Mouse (Mus musculus) heart, embryonic 10.5 days (tissue): Measurements from ENCODE around the gene Vps53. TPM values are rescaled to one million over a fixed set of nuclear protein-coding genes. Genes with fewer than 3 reads are reported as not detected.
A peak's percentile ranks its signal among the peaks of the same experiment; 100 is the strongest.

Source experiments
- DNase-seq: peaks from one replicate; pipeline ENCODE4 v3.0.0-alpha.2; 2017; ENCODE audit warnings: low spot score
- H3K27ac ChIP-seq: fragments of 300-500 bp; sonication (generic); 2 replicates; pipeline ENCODE4 v1.5.1; 2016; ENCODE audit warnings: mild to moderate bottlenecking
- H3K27me3 ChIP-seq: fragments of 300-500 bp; sonication (generic); 2 replicates; pipeline ENCODE4 v1.6.1; 2016; ENCODE audit warnings: mild to moderate bottlenecking; ENCODE audit not compliant: poor library complexity, insufficient read depth, severe bottlenecking
- H3K36me3 ChIP-seq: fragments of 300-500 bp; sonication (generic); 2 replicates; pipeline ENCODE4 v1.6.1; 2016; ENCODE audit warnings: mild to moderate bottlenecking, moderate library complexity
- H3K4me1 ChIP-seq: fragments of 300-500 bp; sonication (generic); 2 replicates; pipeline ENCODE4 v1.6.1; 2016; ENCODE audit warnings: mild to moderate bottlenecking
- H3K4me3 ChIP-seq: fragments of 300-500 bp; sonication (generic); 2 replicates; pipeline ENCODE4 v1.5.1; 2016; ENCODE audit warnings: mild to moderate bottlenecking, moderate library complexity
- H3K9me3 ChIP-seq: fragments of 300-500 bp; sonication (generic); 2 replicates; pipeline ENCODE4 v1.6.1; 2016; ENCODE audit warnings: mild to moderate bottlenecking, moderate library complexity
- WGBS: fragments of 180-500 bp; shearing (Covaris S2); methylation state at CpG from one replicate; pipeline ENCODE4 v1.1.7; 2016; 5-methylcytosine and 5-hydroxymethylcytosine counted together
- polyA plus RNA-seq: library from polyadenylated mRNA; unstranded; fragments of >200 nt; fragmentation: Nextera tagmentation; extraction: Ambion mirVana; gene quantifications from 2 replicates; pipeline ENCODE4 v1.2.1, GENCODE M21; 2016

The Vps53 gene
- polyA plus RNA-seq, 1 experiment from 2014 or later = 35.1 TPM

DNA sequence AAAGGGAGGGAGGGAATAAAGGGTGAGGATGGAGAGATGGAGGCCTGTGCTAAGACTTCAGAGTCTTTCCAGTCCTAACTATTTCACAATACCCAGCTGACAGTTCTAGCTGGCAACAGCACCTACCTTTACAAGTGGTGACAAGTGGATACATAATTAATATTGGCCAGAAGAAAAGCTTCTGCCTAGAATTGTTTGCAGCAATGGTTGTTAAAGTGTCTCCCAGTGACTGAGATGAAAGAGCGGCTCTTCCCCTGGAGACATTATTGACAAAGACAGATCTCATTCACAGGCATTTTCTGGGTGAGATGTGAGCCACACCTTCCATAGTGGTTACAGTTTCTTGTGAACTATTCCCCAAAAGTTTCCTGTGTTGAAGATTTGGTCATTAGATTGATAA lies 55.9 kb downstream of the Vps53 start:
- DNase-seq = no peak
- Histone ChIP-seq H3K36me3 (peaks cover 11% of the 10 kb centered on the region; the same call in 1 of the 2 replicates), H3K27me3 (no peaks in the 10 kb centered on the region), H3K9me3 (no peaks in the 10 kb centered on the region), H3K4me3 (no peak overlapping the region), H3K4me1 (peaks cover 26% of the 10 kb centered on the region), H3K27ac (0 out of 2 replicates have a peak overlapping the region, but pooled peaks have one; percentile 4)
- 93% methylated on average over 1 of the region's 1 CpGs for WGBS

DNA sequence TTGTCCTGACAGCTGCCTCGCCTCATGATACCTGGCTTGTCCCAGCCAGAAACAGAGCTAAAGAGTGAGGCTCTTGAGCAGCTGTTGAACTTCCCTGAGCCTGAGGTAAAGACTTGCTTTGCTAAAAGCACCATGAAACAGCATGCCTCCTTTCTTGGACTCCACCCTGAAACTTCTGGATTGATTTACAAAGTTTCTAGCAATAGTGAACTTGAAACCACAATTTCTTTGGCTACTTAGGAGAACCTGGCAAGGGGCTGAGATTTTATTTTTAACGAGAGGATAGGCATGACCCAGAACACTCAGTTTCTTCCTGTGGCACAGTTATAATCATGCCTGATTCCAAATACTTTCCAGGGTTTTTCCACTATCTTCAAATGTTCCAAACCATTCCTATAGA lies 56.9 kb downstream of the Vps53 start:
- Histone ChIP-seq H3K4me1 (peaks cover 26% of the 10 kb centered on the region), H3K36me3 (peaks cover 15% of the 10 kb centered on the region; the same call in 1 of the 2 replicates), H3K4me3 (no peak overlapping the region), H3K9me3 (no peaks in the 10 kb centered on the region), H3K27me3 (no peaks in the 10 kb centered on the region), H3K27ac (no peak overlapping the region)
- no peak for DNase-seq
- 82% methylated on average over 2 of the region's 2 CpGs for WGBS

DNA sequence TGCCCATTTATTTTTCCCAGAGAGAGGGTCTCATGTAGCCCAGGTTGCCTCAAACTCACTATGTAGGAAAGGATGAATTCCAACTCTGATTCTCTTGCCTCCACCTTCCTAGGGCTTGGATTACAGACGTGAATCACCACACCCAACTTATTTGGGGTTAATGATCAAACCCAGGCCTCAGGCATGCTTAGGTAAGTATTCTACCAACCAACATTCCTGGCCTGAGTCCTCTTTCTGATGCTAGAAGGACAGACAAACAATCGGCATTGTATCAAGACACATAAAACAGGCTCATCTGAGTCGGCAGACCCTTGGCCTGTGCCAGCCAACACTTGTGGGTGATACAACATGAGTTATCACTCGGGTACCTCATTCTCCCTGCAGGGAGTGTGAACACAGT lies 58.4 kb downstream of the Vps53 start:
- Histone ChIP-seq H3K27me3 (no peaks in the 10 kb centered on the region), H3K4me1 (peaks cover 25% of the 10 kb centered on the region), H3K9me3 (no peaks in the 10 kb centered on the region), H3K36me3 (peaks cover 29% of the 10 kb centered on the region), H3K4me3 (no peak overlapping the region), H3K27ac (no peak overlapping the region)
- no peak for DNase-seq
- 83% methylated on average over 4 of the region's 4 CpGs for WGBS

DNA sequence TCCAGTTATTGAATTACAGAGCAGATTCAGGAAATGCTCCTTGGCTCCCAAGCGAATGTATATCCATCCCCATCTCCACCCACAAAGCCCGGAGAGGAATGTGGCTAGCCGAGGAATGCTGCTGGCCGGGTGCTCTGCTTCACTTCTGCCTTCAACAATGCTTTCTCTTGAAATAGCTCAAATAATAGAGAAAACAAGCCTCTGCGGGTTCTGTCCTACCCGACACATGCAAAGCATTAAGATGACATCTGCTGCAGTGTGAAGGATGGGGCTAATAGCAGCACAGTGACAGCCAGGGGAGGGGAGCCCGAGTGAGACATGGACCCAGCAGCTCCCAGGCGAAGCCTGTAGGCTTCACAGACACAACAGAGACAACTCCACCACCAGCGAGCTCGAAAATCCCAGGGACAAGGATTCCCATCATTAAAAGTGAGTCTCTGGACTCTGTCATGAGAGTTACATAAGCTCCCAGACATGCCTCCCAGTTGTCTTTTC lies 59.0 kb downstream of the Vps53 start:
- H3K27me3 ChIP-seq = no peaks in the 10 kb centered on the region
- H3K4me3 ChIP-seq = no peak overlapping the region
- H3K9me3 ChIP-seq = no peaks in the 10 kb centered on the region
- peaks cover 19% of the 10 kb centered on the region for H3K4me1 ChIP-seq
- DNase-seq = no peak
- WGBS = 45% methylated on average over 10 of the region's 10 CpGs
- H3K36me3 ChIP-seq = peaks cover 30% of the 10 kb centered on the region
- H3K27ac ChIP-seq = peak overlapping the region; percentile 52; the same call in 1 of the 2 replicates

DNA sequence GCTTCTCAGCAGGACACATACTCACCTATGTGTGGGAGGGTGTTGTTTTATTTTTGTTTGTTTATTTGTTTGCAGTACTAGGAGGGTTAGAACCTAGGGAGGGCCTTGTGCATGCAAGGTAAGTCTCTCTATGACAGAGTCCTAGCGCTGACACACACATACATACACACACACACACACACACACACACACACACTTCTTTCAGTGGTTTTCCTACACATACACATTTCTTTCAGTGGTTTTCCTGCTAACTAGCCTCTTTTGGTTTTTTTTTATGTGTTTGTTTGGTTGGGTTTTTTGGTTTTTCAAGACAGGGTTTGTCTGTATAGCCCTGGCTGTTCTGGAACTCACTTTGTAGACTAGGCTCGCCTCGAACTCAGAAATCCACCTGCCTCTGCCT lies 69.0 kb downstream of the Vps53 start:
- H3K27ac ChIP-seq = no peak overlapping the region
- DNase-seq = no peak

DNA sequence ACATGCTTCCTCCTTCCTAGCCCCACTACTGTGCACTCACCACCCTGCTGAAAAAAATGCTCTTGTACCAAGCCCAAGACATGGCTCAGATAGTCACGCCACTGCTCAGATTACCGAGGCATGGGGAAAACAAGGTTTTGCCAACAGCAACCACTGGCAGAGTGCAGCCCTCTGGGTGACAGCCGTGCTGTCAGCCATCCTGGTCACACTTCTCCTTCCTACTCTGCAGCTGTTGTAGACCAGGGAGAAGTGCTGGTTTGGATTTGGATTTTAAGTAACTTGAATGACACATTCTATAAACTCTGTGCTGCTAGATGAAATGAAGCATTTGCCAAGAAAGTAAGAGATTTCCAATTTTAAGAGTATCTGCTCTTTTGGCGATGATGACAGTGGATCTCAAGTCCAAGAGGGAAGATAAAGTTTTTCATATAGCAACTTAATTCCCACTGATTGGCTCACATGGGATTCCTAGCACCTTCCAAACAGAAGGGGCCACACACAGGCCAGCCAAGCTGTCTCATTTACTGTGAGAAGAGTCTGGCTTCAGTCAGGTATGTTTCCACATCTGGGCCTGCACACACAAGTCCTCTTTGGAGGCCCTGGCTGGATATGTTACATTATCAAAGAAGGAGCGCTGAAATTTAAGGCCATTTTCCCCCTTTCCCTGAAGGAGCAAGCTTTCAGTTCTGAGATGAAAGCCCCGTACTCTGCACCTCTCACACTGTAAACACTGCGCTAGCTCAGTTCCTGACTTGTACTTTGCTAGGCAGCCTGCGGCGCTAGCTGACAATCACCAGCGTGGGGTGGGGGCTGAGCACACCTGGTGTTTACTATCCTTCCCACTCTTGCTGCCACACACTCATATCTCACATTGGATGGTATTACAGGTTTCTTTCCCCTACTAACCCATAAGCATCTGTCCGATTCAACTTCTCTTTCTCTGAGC lies 72.6 kb downstream of the Vps53 start:
- no peak for DNase-seq
- WGBS = 80% methylated on average over 11 of the region's 11 CpGs
- H3K4me3 ChIP-seq = no peak overlapping the region
- H3K9me3 ChIP-seq = no peaks in the 10 kb centered on the region
- no peaks in the 10 kb centered on the region for H3K27me3 ChIP-seq
- 0 out of 2 replicates have a peak, but pooled peaks cover under 1% of the 10 kb centered on the region for H3K4me1 ChIP-seq
- H3K27ac ChIP-seq = no peak overlapping the region
- peaks cover 16% of the 10 kb centered on the region for H3K36me3 ChIP-seq

More for the DNA sequence above, 69.0 kb downstream of the Vps53 start:
- Histone ChIP-seq H3K9me3 (no peaks in the 10 kb centered on the region), H3K4me1 (no peaks in the 10 kb centered on the region), H3K36me3 (peaks cover 27% of the 10 kb centered on the region), H3K27me3 (no peaks in the 10 kb centered on the region), H3K4me3 (no peak overlapping the region)
- WGBS = 90% methylated on average over 3 of the region's 3 CpGs

DNA sequence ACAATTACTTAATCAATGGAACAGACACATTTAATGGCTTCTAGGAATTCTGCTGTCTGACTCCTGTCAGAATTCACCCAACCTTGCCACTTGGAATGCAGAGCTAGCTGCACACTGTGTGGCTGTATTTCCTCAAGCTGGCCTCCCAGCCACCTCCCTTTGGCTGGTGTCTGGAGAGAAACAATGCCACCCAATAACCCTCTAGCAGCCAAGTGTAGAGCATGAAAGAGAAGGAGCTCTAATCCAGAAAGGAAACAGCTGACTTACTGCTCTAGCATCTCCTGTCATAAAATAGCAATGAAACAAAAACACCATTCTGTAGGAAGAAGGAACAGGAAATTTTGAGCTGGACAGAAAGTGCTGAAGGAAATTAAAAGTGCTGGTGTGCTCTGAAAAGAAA lies 78.3 kb downstream of the Vps53 start:
- peaks cover 18% of the 10 kb centered on the region for H3K4me1 ChIP-seq
- no peak overlapping the region for H3K27ac ChIP-seq
- H3K27me3 ChIP-seq = no peaks in the 10 kb centered on the region
- peaks cover 23% of the 10 kb centered on the region for H3K36me3 ChIP-seq
- no peak for DNase-seq
- H3K4me3 ChIP-seq = no peak overlapping the region
- H3K9me3 ChIP-seq = no peaks in the 10 kb centered on the region

DNA sequence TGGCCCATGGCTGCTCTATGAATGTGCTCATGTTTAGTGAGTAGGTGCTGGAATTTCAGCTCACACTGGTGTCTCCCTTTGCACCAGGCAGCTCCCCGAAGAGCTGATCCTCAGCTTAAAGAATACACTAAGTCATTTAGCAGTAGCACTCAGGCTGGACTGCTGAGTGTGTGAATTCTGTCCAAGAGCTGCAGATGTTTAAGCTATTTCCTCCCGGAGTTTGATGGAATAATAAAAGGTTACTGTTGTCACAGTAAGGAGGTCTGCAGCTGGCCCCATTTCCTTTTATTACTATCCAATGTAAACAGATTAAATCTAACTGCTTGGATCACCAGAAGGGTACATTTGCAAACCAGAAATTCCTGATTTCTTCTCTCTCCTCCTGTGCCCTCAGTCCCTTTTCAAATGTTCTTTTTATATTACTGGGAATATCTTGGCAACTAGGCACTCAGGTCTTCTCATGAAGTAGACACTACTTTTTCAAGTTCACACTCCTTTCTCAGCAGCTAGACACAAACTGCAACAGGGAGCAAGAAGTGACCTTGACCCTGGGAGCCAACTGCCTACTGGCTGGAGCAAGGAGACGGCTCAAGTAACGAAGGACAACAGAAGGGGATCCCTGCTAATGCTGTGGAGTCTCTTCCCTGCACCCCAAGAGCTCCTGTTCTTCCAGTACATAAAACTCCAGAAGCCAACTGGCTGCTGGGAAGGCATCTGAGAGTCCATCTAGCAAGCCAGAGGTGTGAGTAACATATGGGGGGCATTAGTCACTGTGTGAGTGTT lies 80.1 kb downstream of the Vps53 start:
- Histone ChIP-seq H3K27ac (0 out of 2 replicates have a peak overlapping the region, but pooled peaks have one; percentile 10), H3K4me1 (peaks cover 18% of the 10 kb centered on the region), H3K36me3 (peaks cover 20% of the 10 kb centered on the region), H3K4me3 (no peak overlapping the region), H3K27me3 (no peaks in the 10 kb centered on the region), H3K9me3 (no peaks in the 10 kb centered on the region)
- WGBS = 76% methylated on average over 4 of the region's 4 CpGs
- no peak for DNase-seq

DNA sequence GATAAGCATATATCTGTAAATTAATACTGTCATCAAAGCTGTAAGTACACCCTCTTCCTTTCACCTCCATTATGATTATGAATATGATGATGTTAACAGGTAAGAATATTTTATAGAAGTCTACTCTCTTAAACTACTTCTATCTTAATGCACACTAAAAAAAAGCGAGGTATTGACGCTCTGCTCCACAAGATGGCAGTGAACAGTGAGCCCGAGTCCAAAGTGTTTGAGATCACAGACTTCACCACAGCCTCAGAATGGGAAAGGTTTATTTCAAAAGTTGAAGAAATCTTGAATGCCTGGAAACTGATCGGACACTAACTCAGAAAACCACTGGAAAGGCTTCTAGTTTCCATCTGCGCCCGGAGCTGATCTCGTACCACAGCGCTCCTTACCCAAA lies 85.8 kb downstream of the Vps53 start:
- no peaks in the 10 kb centered on the region for H3K9me3 ChIP-seq
- H3K4me3 ChIP-seq = no peak overlapping the region
- H3K27me3 ChIP-seq = no peaks in the 10 kb centered on the region
- H3K4me1 ChIP-seq = no peaks in the 10 kb centered on the region
- H3K27ac ChIP-seq = no peak overlapping the region
- peaks cover 18% of the 10 kb centered on the region; the same call in 1 of the 2 replicates for H3K36me3 ChIP-seq
- 87% methylated on average over 8 of the region's 8 CpGs for WGBS
- no peak for DNase-seq

DNA sequence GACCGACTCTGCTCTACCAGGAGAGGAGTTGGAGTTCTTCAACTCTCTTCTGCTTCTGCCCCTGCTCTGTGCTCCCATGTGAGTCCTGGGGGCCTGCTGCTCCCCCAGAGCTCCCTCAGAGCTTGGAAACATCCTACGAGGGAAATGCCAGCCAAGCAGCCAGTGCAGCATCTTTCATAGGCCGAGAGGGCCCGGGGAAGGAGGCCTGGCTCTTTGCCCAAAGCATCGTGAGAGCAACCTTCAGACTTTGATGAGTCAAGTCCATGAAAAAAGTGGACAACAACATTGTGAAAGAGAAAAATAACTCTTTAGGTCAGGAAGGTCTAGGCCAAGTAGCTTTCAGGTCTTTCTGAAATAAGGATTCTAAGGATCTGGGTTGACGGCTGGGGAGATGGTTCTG lies 89.7 kb downstream of the Vps53 start:
- Histone ChIP-seq H3K9me3 (no peaks in the 10 kb centered on the region), H3K27me3 (no peaks in the 10 kb centered on the region), H3K4me1 (peaks cover 5% of the 10 kb centered on the region; the same call in 1 of the 2 replicates), H3K36me3 (peaks cover 27% of the 10 kb centered on the region), H3K4me3 (no peak overlapping the region), H3K27ac (no peak overlapping the region)
- WGBS = 86% methylated on average over 6 of the region's 6 CpGs
- DNase-seq = no peak

DNA sequence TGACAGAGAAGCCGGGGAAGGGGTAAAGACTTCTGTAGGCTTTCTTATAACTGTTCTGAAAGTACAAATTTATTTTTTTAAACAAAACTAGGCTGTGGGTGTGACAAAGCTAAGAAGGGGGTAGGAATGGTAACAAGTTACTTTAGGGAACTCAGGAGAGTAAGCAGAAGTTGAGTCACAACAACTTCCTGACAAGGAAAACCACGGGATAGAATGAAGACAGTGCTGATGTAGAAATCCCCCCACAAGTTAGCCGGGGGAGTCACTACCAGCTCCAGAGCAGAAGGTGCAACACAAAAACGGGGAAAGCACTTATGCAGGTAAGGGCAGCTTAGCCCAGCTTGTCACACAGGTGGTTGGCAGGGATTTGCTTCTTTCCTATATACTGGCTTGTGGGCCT lies 90.9 kb downstream of the Vps53 start:
- no peak overlapping the region for H3K27ac ChIP-seq
- DNase-seq = no peak
- no peaks in the 10 kb centered on the region for H3K27me3 ChIP-seq
- no peak overlapping the region for H3K4me3 ChIP-seq
- H3K36me3 ChIP-seq = peaks cover 27% of the 10 kb centered on the region
- H3K9me3 ChIP-seq = no peaks in the 10 kb centered on the region
- WGBS = 76% methylated on average over 4 of the region's 4 CpGs
- peaks cover 8% of the 10 kb centered on the region; the same call in 1 of the 2 replicates for H3K4me1 ChIP-seq

DNA sequence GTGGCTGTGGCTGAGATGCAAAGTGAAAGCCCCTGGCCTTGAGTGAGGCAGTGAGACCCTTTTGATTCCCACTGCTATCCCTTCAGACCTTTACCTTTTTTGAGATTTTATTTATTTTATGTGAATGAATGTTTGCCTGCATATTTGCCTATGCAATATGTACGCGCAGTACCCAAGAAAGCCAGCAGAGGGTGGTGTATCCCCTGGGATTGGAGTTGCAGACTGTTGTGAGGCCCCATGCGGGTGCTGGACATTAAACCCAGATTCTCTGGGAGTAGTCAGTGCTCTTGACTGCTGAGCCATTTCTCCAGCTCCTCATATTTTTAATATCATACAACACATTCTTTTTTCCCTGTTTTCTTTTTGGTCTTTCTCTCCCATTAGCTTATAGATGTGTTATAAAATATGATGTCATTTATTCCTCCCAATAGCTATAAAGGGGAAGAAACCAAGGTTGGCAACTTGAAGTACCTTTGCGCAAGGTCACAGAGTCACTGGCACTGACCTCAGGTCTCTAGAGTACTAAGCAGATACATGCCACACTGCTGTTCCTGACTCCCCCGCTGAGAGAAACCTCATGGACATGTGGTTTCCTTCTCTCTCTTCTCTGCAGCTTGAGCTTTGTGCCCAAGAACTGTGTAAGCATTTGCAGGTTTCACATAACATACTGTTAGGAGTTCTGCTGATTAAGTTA lies 93.4 kb downstream of the Vps53 start:
- H3K27me3 ChIP-seq = no peaks in the 10 kb centered on the region
- peaks cover 8% of the 10 kb centered on the region; the same call in 1 of the 2 replicates for H3K4me1 ChIP-seq
- no peak for DNase-seq
- no peaks in the 10 kb centered on the region for H3K9me3 ChIP-seq
- H3K27ac ChIP-seq = no peak overlapping the region
- peaks cover 39% of the 10 kb centered on the region for H3K36me3 ChIP-seq
- no peak overlapping the region for H3K4me3 ChIP-seq
- WGBS = 70% methylated on average over 5 of the region's 5 CpGs
